Mouse (Mus musculus) spleen, adult 2 months (tissue): Measurements from ENCODE around the gene Tnfsf14.

Experiments used
- CTCF ChIP-seq: fragments of 200-500 bp; IDR thresholded peaks from 2 replicates; pipeline ENCODE4 v1.5.1; 2011; ENCODE audit warnings: mild to moderate bottlenecking, inconsistent platforms; ENCODE audit not compliant: insufficient read depth, insufficient read length, insufficient replicate concordance; ENCODE audit errors: extremely low read depth
- POLR2A ChIP-seq: fragments of 200-500 bp; IDR thresholded peaks from 2 replicates; pipeline ENCODE4 v1.6.1; 2011; ENCODE audit warnings: low read depth, low read length, inconsistent platforms

DNA sequence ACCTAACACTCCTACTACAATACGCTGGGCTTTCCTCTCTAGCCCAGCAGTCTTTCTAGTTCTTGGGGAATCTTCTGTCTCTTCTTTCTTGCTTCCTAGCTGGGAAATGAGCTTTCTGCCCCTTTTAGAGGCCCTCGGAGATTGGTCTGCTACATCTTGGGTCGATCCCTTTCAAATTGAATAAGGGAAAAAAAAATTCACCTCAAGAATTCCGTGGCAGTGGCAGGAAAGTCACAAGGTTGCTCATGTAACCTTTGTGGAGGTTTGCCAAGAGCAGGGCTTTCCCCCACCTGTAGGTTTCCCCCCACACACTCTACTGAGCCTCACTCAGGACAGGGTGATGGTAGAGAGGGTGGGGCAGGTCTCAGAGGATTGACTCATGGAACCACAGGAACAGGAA is 40.2 kb downstream of the Tnfsf14 start:
- TF ChIP-seq CTCF (no peak), POLR2A (no peak)
